Mouse (Mus musculus) left cerebral cortex, adult 18-20 months (tissue): ENCODE data around the gene Adgrg3. TPM values are rescaled to one million over a fixed set of nuclear protein-coding genes. Genes with fewer than 3 reads are reported as not detected.

Experiments used
- DNase-seq, 2 experiments: peaks; one replicate each; pipeline ENCODE4 v3.0.0; 2021 to 2022; ENCODE audit warnings: low spot score in 2 of 2, mixed read lengths in 1 of 2
- total RNA-seq, 2 experiments: library from RNA; stranded (reverse); gene quantifications; 2 replicates each; pipeline ENCODE4 v1.2.3; 2021

Gene Adgrg3
- total RNA-seq, 2 experiments from 2014 or later = 0.30 to 0.87 TPM

DNA sequence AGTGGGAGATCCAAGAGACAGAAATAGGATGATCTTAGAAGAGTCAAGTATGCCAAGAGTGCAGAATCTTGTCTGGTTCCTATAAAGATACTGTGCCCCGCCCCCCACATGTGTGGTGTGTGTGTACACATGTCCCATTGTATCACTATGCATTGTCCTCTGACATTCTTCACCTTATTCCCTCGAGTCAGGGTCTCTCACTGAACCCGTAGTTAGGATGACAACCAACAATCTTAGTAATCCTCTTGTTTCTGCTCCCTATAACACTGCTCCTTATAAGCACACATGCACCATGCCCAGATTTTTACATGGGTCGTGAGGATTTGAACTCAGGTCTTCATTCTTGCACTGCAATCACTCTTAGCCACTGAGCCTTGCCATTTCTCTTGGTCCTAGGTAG lies 61.8 kb downstream of the Adgrg3 start:
- no peak for DNase-seq

DNA sequence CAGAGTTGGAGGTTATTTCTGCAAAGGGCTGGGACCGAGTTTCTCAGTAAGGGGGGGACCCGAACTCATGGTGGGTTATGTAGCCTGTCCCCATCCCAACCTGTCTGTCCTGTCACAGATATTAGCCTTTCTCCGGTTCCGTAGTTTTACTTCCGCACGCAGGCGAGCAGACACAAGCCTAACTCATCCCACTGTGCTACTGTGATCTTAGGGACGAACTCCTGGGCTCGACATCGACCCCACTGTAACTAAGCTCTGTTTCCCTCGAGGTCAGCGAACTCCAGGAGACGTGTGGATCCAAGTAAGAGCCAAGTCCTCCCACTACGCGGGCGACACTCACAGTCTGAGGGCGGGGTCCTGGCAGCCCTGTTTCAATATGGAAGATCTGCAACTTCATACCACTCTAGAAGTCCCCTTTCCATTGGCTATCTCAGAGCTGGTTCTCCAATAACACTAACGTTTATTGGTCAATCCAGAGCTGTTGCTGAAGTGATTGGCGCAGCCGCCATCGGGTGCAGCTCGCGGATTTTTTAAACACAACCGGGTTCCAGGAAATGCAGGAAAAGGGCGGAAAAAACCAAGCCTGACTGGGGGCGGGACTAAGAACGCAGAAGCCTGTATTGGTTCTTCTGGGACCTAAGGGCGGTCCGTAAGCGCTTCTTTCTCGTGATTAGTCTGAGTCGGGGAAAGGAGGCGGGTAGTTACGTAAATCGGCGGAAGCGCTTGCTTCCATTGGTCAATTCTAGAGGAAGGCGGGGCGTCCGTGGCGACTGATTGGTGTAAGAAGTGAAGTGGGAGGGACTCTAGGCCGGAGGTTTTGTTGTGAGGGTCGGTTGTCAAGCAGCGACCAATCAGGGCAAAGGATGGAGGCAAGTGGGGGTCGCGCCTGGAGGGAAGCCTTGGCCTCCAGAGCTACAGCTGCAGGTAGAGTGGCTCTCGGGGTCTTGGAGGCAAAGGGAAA lies 63.2 kb downstream of the Adgrg3 start, which contains the start of gene Katnb1:
Gene Katnb1, plus strand, starts transcription at position 806 of the 961 bp plus-strand sequence.
- DNase-seq = peak; percentile 96 to 97

DNA sequence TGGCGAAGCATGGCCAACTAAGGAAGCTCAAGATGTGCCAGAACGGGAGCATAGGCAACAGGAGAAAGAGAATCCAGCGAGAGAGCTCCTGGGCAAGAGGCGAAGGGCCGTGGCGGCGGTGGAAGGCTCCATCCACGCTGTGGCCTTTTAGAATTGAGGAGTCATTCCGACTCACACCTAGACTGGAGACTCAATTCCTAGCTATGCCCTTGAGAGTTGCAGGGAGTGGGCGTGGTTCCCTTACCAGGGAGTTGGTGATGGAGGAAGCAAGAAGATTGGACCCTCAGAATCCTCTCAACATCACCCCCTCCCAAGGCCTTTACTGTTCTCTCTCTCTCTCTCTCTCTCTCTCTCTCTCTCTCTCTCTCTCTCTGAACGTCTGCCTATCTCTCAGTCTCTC lies 64.2 kb downstream of the Adgrg3 start:
- no peak for DNase-seq

DNA sequence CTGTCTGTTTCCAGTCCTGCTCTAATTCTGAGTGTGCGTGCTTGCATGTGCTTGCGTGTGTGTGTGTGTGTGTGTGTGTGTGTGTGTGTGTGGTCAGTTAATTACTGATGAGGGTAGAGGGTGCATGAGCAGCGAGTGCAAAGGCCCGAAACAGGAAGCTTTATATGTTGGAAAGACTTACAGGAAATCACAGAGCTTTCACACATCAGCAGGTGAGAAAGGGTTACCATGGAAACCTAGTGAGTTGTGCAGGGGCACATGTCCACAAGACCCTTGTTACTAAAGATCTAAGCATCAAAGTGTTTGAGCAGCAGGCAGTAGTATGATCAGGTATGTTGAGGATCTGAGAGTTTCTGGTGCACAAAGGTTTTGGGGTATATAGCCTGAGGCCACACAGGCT lies 66.8 kb downstream of the Adgrg3 start:
- DNase-seq = no peak

DNA sequence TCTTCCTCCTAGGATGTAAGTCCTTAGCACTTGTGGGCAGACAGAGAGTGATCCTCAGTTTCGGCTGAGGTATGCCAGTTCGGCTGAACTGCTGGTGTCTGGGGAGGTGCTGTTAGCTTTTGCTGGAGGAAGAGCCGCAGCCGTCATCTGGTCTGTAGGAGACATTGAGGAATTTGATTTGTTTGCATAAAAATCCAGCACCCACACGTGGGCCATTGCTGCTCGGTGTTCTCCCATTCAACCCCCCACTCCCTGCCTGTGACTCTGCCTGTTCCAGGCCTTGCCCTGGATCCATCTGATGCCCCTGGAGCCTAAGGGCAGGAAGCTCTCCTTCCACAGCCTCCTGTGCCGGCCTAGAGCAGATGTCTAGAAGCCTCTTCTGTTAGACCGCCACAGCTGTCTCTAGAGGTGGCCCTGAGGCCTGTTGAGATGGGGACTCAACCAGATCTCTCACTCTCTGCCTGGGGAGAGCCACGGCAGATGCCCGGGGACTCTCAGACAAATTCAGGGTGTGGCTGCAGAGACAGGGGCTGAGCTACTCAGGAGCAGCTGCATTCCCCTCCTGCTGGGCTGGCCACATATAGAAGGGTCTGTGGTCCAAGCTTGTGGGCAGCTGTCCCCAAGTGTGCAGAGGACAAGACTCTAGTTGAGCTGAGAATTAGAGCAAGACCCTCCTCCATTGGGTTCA lies 67.4 kb downstream of the Adgrg3 start:
- no peak for DNase-seq

DNA sequence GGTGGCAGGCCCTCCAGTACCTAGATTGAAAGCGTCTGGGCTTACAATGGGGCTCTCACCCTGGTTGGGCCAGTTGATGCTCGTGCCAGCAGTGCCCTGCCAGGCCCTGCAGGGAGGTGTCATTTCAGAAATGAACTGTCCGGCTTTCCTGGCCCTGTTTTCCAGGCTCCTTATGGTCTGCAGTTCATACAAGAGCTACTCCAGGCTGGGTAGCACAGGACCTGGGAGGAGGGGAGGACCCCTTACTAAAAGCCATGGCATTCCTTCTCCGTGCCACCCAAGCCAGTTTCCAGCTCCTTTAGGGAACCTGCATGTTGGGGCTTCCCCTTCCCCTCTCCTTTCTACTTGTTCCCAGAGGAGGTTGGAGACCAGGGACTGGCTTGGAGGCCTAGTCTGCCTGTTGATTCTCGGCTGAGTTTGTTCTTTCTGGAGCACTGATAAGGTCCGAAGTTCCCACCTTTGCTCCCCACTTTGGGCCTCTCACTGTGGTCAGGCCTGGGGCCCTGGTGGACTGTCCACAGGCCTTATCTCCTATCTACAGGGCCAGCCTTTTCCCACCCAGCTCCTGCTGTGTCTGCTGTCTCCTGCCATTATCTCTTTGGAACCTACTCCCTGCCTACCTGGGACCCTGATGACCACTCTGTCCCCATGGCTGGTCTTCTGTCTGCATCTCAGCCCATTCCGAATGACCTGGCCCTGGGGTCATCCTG lies 68.1 kb downstream of the Adgrg3 start:
- DNase-seq = no peak

DNA sequence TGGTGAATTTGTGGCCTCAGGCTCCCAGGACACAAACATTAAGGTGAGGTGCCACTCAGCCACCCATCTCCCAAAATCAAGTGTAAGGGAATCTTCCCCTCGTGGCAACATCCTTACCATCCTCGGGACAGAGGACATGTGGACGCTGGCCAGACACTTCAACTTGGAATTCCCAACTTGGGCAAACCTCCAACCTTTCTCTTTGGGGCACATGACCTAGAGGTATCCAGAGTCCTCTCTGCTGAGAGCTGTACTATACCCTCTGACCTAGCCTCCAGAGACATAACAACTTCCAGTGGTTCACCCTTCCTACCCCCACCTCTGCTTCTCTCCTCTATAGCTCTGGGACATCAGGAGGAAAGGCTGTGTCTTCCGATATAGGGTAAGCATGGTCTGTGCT lies 76.1 kb downstream of the Adgrg3 start:
- DNase-seq = no peak

Other genes with a start within 250 kb of the Adgrg3 start
- 100 to 1,000 TPM; 569 to 570 TPM for gene Cx3cl1, start 245.7 kb upstream of the Adgrg3 start, total RNA-seq
- 1 to 10 TPM; 8.3 to 9.2 TPM for gene Ccl17, start 207.2 kb upstream of the Adgrg3 start, total RNA-seq
- 10 to 100 TPM; 76.6 to 90.5 TPM for gene Coq9, start 179.4 kb upstream of the Adgrg3 start, total RNA-seq
- gene Ciapin1, start 179.3 kb upstream of the Adgrg3 start, total RNA-seq = 10 to 100 TPM; 72.3 to 75.6 TPM
- 10 to 100 TPM; 74.5 to 75.7 TPM for gene Polr2c, start 160.2 kb upstream of the Adgrg3 start, total RNA-seq
- gene Dok4, start 141.4 kb upstream of the Adgrg3 start, total RNA-seq = 10 to 100 TPM; 18.6 to 20.9 TPM
- gene Ccdc102a, start 99.6 kb upstream of the Adgrg3 start, total RNA-seq = 1 to 10 TPM; 1.5 to 1.9 TPM
- gene Adgrg5, start 94.0 kb upstream of the Adgrg3 start, total RNA-seq = not detected
- gene Adgrg1, start 42.9 kb upstream of the Adgrg3 start, total RNA-seq = 10 to 100 TPM; 81.2 to 81.3 TPM
- gene Drc7, start 37.4 kb downstream of the Adgrg3 start, total RNA-seq = under 1 TPM; 0.45 to 0.81 TPM
- gene Katnb1, start 63.5 kb downstream of the Adgrg3 start, total RNA-seq = 10 to 100 TPM; 42.1 to 50.6 TPM
- gene Kifc3, start 185.1 kb downstream of the Adgrg3 start, total RNA-seq = 10 to 100 TPM; 55.9 to 58.7 TPM